Mouse (Mus musculus): ENCODE data around the gene Fuca1. TPM values are rescaled to one million over a fixed set of nuclear protein-coding genes. Genes with fewer than 3 reads are reported as not detected.
A peak's percentile ranks its signal among the peaks of the same experiment; 100 is the strongest.

Gene Fuca1
- polyA plus RNA-seq, 1 experiment from 2014 or later: 108 TPM

GRCm38 (mm10) chr4:135876583-135877020, 43.9 kb upstream of the Fuca1 start:
- ATAC-seq (replicated peaks; ENCODE audit: low FRiP score, low TSS enrichment, low read depth): no peak
- peak overlapping the region; percentile 32; the same call in 1 of the 2 replicates for H3K9ac ChIP-seq (ENCODE audit: low read length)
- 1% methylated on average over 16 of the region's 16 CpGs for WGBS

GRCm38 (mm10) chr4:135877742-135878141, 42.8 kb upstream of the Fuca1 start:
- Histone ChIP-seq H3K4me2 (ENCODE audit: low read length) (no peak overlapping the region), H3K4me1 (replicated peaks; ENCODE audit: control insufficient read depth, insufficient read depth, low read length) (peaks cover 25% of the 10 kb centered on the region), H3K9me3 (ENCODE audit: control insufficient read depth, low read length) (no peaks in the 10 kb centered on the region), H3K4me3 (ENCODE audit: low read depth, low read length) (no peak overlapping the region), H3K36me3 (ENCODE audit: control insufficient read depth, insufficient read depth, low read length) (no peaks in the 10 kb centered on the region), H3K27ac (ENCODE audit: low read depth) (no peak overlapping the region), H3K9ac (ENCODE audit: low read length) (no peak overlapping the region), H3K27me3 (replicated peaks; ENCODE audit: control insufficient read depth, insufficient read depth, low read length) (no peaks in the 10 kb centered on the region)
- DNase-seq (ENCODE audit: low spot score): no peak
- no peak for ATAC-seq (replicated peaks; ENCODE audit: low FRiP score, low TSS enrichment, low read depth)
- 55% methylated on average over 2 of the region's 2 CpGs for WGBS

More at GRCm38 (mm10) chr4:135876583-135877020, 43.9 kb upstream of the Fuca1 start:
- Histone ChIP-seq H3K36me3 (ENCODE audit: control insufficient read depth, insufficient read depth, low read length) (peaks cover 11% of the 10 kb centered on the region), H3K4me1 (replicated peaks; ENCODE audit: control insufficient read depth, insufficient read depth, low read length) (peaks cover 32% of the 10 kb centered on the region), H3K9me3 (ENCODE audit: control insufficient read depth, low read length) (no peaks in the 10 kb centered on the region), H3K27ac (ENCODE audit: low read depth) (peak overlapping the region; percentile 54), H3K4me3 (ENCODE audit: low read depth, low read length) (peak overlapping the region; percentile 10), H3K4me2 (ENCODE audit: low read length) (peak overlapping the region; percentile 50), H3K27me3 (replicated peaks; ENCODE audit: control insufficient read depth, insufficient read depth, low read length) (no peaks in the 10 kb centered on the region)
- peak; percentile 77 for DNase-seq (ENCODE audit: low spot score)

- Histone ChIP-seq H3K27ac (ENCODE audit: low read depth) (no peak overlapping the region), H3K27me3 (replicated peaks; ENCODE audit: control insufficient read depth, insufficient read depth, low read length) (no peaks in the 10 kb centered on the region), H3K36me3 (ENCODE audit: control insufficient read depth, insufficient read depth, low read length) (no peaks in the 10 kb centered on the region), H3K4me1 (replicated peaks; ENCODE audit: control insufficient read depth, insufficient read depth, low read length) (peaks cover 31% of the 10 kb centered on the region), H3K9ac (ENCODE audit: low read length) (no peak overlapping the region), H3K4me2 (ENCODE audit: low read length) (no peak overlapping the region), H3K9me3 (ENCODE audit: control insufficient read depth, low read length) (no peaks in the 10 kb centered on the region), H3K4me3 (ENCODE audit: low read depth, low read length) (no peak overlapping the region)
- DNase-seq (ENCODE audit: low spot score) (no peak), ATAC-seq (replicated peaks; ENCODE audit: low FRiP score, low TSS enrichment, low read depth) (no peak)
- WGBS: 77% methylated on average over 6 of the region's 6 CpGs
Measured at GRCm38 (mm10) chr4:135879021-135879420, 41.5 kb upstream of the Fuca1 start.

- H3K27ac ChIP-seq (ENCODE audit: low read depth): no peak overlapping the region
- H3K4me3 ChIP-seq (ENCODE audit: low read depth, low read length): no peak overlapping the region
- H3K4me2 ChIP-seq (ENCODE audit: low read length): no peak overlapping the region
- WGBS: 98% methylated on average over 6 of the region's 6 CpGs
- H3K27me3 ChIP-seq (replicated peaks; ENCODE audit: control insufficient read depth, insufficient read depth, low read length): no peaks in the 10 kb centered on the region
- ATAC-seq (replicated peaks; ENCODE audit: low FRiP score, low TSS enrichment, low read depth): no peak
- H3K9ac ChIP-seq (ENCODE audit: low read length): no peak overlapping the region
- H3K4me1 ChIP-seq (replicated peaks; ENCODE audit: control insufficient read depth, insufficient read depth, low read length): peaks cover 23% of the 10 kb centered on the region
- no peak for DNase-seq (ENCODE audit: low spot score)
- no peaks in the 10 kb centered on the region for H3K9me3 ChIP-seq (ENCODE audit: control insufficient read depth, low read length)
- no peaks in the 10 kb centered on the region for H3K36me3 ChIP-seq (ENCODE audit: control insufficient read depth, insufficient read depth, low read length)
Measured at GRCm38 (mm10) chr4:135880018-135880417, 40.5 kb upstream of the Fuca1 start.

GRCm38 (mm10) chr4:135880576-135880975, 40.0 kb upstream of the Fuca1 start:
- no peaks in the 10 kb centered on the region for H3K36me3 ChIP-seq (ENCODE audit: control insufficient read depth, insufficient read depth, low read length)
- no peak overlapping the region for H3K4me3 ChIP-seq (ENCODE audit: low read depth, low read length)
- no peak for DNase-seq (ENCODE audit: low spot score)
- whole genome bisulfite sequencing: 83% methylated on average over 10 of the region's 10 CpGs
- H3K9me3 ChIP-seq (ENCODE audit: control insufficient read depth, low read length): no peaks in the 10 kb centered on the region
- no peak for ATAC-seq (replicated peaks; ENCODE audit: low FRiP score, low TSS enrichment, low read depth)
- no peak overlapping the region for H3K27ac ChIP-seq (ENCODE audit: low read depth)
- H3K27me3 ChIP-seq (replicated peaks; ENCODE audit: control insufficient read depth, insufficient read depth, low read length): no peaks in the 10 kb centered on the region
- no peak overlapping the region for H3K9ac ChIP-seq (ENCODE audit: low read length)
- H3K4me2 ChIP-seq (ENCODE audit: low read length): no peak overlapping the region
- H3K4me1 ChIP-seq (replicated peaks; ENCODE audit: control insufficient read depth, insufficient read depth, low read length): peaks cover 22% of the 10 kb centered on the region

GRCm38 (mm10) chr4:135882023-135882422, 38.5 kb upstream of the Fuca1 start:
- H3K27me3 ChIP-seq (replicated peaks; ENCODE audit: control insufficient read depth, insufficient read depth, low read length): no peaks in the 10 kb centered on the region
- no peak overlapping the region for H3K9ac ChIP-seq (ENCODE audit: low read length)
- no peaks in the 10 kb centered on the region for H3K9me3 ChIP-seq (ENCODE audit: control insufficient read depth, low read length)
- no peak for DNase-seq (ENCODE audit: low spot score)
- WGBS: 76% methylated on average over 6 of the region's 6 CpGs
- peaks cover 8% of the 10 kb centered on the region for H3K4me1 ChIP-seq (replicated peaks; ENCODE audit: control insufficient read depth, insufficient read depth, low read length)
- no peak overlapping the region for H3K4me2 ChIP-seq (ENCODE audit: low read length)
- no peak for ATAC-seq (replicated peaks; ENCODE audit: low FRiP score, low TSS enrichment, low read depth)
- no peaks in the 10 kb centered on the region for H3K36me3 ChIP-seq (ENCODE audit: control insufficient read depth, insufficient read depth, low read length)
- H3K4me3 ChIP-seq (ENCODE audit: low read depth, low read length): no peak overlapping the region
- H3K27ac ChIP-seq (ENCODE audit: low read depth): no peak overlapping the region

- DNase-seq (ENCODE audit: low spot score) (no peak), ATAC-seq (replicated peaks; ENCODE audit: low FRiP score, low TSS enrichment, low read depth) (no peak)
- Histone ChIP-seq H3K36me3 (ENCODE audit: control insufficient read depth, insufficient read depth, low read length) (no peaks in the 10 kb centered on the region), H3K9ac (ENCODE audit: low read length) (no peak overlapping the region), H3K27ac (ENCODE audit: low read depth) (no peak overlapping the region), H3K27me3 (replicated peaks; ENCODE audit: control insufficient read depth, insufficient read depth, low read length) (no peaks in the 10 kb centered on the region), H3K4me3 (ENCODE audit: low read depth, low read length) (no peak overlapping the region), H3K4me1 (replicated peaks; ENCODE audit: control insufficient read depth, insufficient read depth, low read length) (0 out of 2 replicates have a peak, but pooled peaks cover 6% of the 10 kb centered on the region), H3K4me2 (ENCODE audit: low read length) (no peak overlapping the region), H3K9me3 (ENCODE audit: control insufficient read depth, low read length) (no peaks in the 10 kb centered on the region)
- 36% methylated on average over 10 of the region's 10 CpGs for WGBS
Measured at GRCm38 (mm10) chr4:135883401-135883851, 37.1 kb upstream of the Fuca1 start.

GRCm38 (mm10) chr4:135883881-135884516, 36.5 kb upstream of the Fuca1 start:
- Histone ChIP-seq H3K36me3 (ENCODE audit: control insufficient read depth, insufficient read depth, low read length) (no peaks in the 10 kb centered on the region), H3K27me3 (replicated peaks; ENCODE audit: control insufficient read depth, insufficient read depth, low read length) (no peaks in the 10 kb centered on the region), H3K9me3 (ENCODE audit: control insufficient read depth, low read length) (no peaks in the 10 kb centered on the region), H3K27ac (ENCODE audit: low read depth) (no peak overlapping the region), H3K4me1 (replicated peaks; ENCODE audit: control insufficient read depth, insufficient read depth, low read length) (0 out of 2 replicates have a peak, but pooled peaks cover 6% of the 10 kb centered on the region), H3K4me2 (ENCODE audit: low read length) (no peak overlapping the region), H3K4me3 (ENCODE audit: low read depth, low read length) (no peak overlapping the region), H3K9ac (ENCODE audit: low read length) (no peak overlapping the region)
- peak; percentile 48 for DNase-seq (ENCODE audit: low spot score)
- WGBS: 53% methylated on average over 7 of the region's 7 CpGs
- ATAC-seq (replicated peaks; ENCODE audit: low FRiP score, low TSS enrichment, low read depth): no peak

GRCm38 (mm10) chr4:135884531-135884930, 36.0 kb upstream of the Fuca1 start:
- WGBS: 69% methylated on average over 6 of the region's 6 CpGs
- H3K9ac ChIP-seq (ENCODE audit: low read length): no peak overlapping the region
- ATAC-seq (replicated peaks; ENCODE audit: low FRiP score, low TSS enrichment, low read depth) (no peak), DNase-seq (ENCODE audit: low spot score) (peak; percentile 43)
- H3K36me3 ChIP-seq (ENCODE audit: control insufficient read depth, insufficient read depth, low read length): no peaks in the 10 kb centered on the region
- H3K27ac ChIP-seq (ENCODE audit: low read depth): no peak overlapping the region
- no peaks in the 10 kb centered on the region for H3K9me3 ChIP-seq (ENCODE audit: control insufficient read depth, low read length)
- no peak overlapping the region for H3K4me2 ChIP-seq (ENCODE audit: low read length)
- no peak overlapping the region for H3K4me3 ChIP-seq (ENCODE audit: low read depth, low read length)
- 0 out of 2 replicates have a peak, but pooled peaks cover 6% of the 10 kb centered on the region for H3K4me1 ChIP-seq (replicated peaks; ENCODE audit: control insufficient read depth, insufficient read depth, low read length)
- H3K27me3 ChIP-seq (replicated peaks; ENCODE audit: control insufficient read depth, insufficient read depth, low read length): no peaks in the 10 kb centered on the region

Measured in intestine, embryonic 14.5 days (tissue).